Mouse (Mus musculus) CH12.LX (cell line): Measurements from ENCODE around the gene Shq1. TPM values are rescaled to one million over a fixed set of nuclear protein-coding genes. Genes with fewer than 3 reads are reported as not detected.

ENCODE experiments used
- DNase-seq: peaks from one replicate; pipeline ENCODE4 v3.0.0-alpha.2; 2013; ENCODE audit errors: extremely low read depth
- H3K27ac ChIP-seq: 2 replicates; pipeline ENCODE4 v1.5.1; 2012; ENCODE audit warnings: low read depth, mild to moderate bottlenecking, control low read depth, moderate library complexity; ENCODE audit not compliant: insufficient read depth
- H3K27me3 ChIP-seq: replicated peaks from 2 replicates; pipeline ENCODE3; 2012; ENCODE audit warnings: inconsistent platforms
- H3K36me3 ChIP-seq, 2 experiments: replicated peaks in 1 of 2; 2 replicates each; pipeline versions ENCODE3 to v1.6.1; 2012; ENCODE audit warnings: inconsistent platforms in 1 of 2, low read length in 1 of 2, mild to moderate bottlenecking in 1 of 2, mixed read lengths in 1 of 2, moderate library complexity in 1 of 2; ENCODE audit not compliant: control insufficient read depth in 1 of 2, insufficient read depth in 1 of 2
- H3K4me1 ChIP-seq, 2 experiments: 2 replicates each; pipeline ENCODE4 v1.6.1; 2012; ENCODE audit warnings: inconsistent platforms in 1 of 2, moderate library complexity in 1 of 2; ENCODE audit not compliant: insufficient read depth in 2 of 2, control insufficient read depth in 1 of 2
- H3K4me2 ChIP-seq: 2 replicates; pipeline ENCODE4 v1.6.1; 2012; ENCODE audit warnings: low read depth, mild to moderate bottlenecking, control low read depth; ENCODE audit not compliant: poor library complexity, insufficient read depth, severe bottlenecking
- H3K4me3 ChIP-seq, 3 experiments: fragments of 150-350 bp in 1 of 3; sonication (generic) in 1 of 3; replicated peaks in 1 of 3; 2 replicates each; pipeline versions ENCODE3 to v1.5.1; 2011 to 2012; ENCODE audit warnings: low read depth in 2 of 3, low read length in 2 of 3, mild to moderate bottlenecking in 2 of 3, moderate library complexity in 2 of 3, control low read depth in 1 of 3, improper control_type of control experiment in 1 of 3, inconsistent platforms in 1 of 3, mixed read lengths in 1 of 3; ENCODE audit not compliant: poor library complexity in 1 of 3
- H3K79me2 ChIP-seq: replicated peaks from 2 replicates; pipeline ENCODE4 v1.6.1; 2012; ENCODE audit warnings: mild to moderate bottlenecking, moderate library complexity; ENCODE audit not compliant: control insufficient read depth, poor library complexity, insufficient read depth, severe bottlenecking; ENCODE audit errors: extremely low read depth
- H3K9ac ChIP-seq: 2 replicates; pipeline ENCODE4 v1.6.1; 2012; ENCODE audit warnings: low read depth, mild to moderate bottlenecking, control low read depth, moderate library complexity; ENCODE audit not compliant: insufficient read depth
- H3K9me3 ChIP-seq: replicated peaks from 2 replicates; pipeline ENCODE3; 2012; ENCODE audit warnings: low read length, inconsistent platforms, mixed read lengths
- BHLHE40 ChIP-seq: IDR thresholded peaks from 2 replicates; pipeline ENCODE4 v1.6.1; 2011; ENCODE audit warnings: mild to moderate bottlenecking, low read depth, low read length, improper control_type of control experiment
- CHD2 ChIP-seq: IDR thresholded peaks from 2 replicates; pipeline ENCODE4 v1.6.1; 2011; ENCODE audit warnings: low read length, improper control_type of control experiment
- ELF1 ChIP-seq: IDR thresholded peaks from 2 replicates; pipeline ENCODE4 v1.6.1; 2014; ENCODE audit warnings: low read depth, mild to moderate bottlenecking, inconsistent platforms, low read length, improper control_type of control experiment
- ETS1 ChIP-seq: conservative IDR thresholded peaks from 2 replicates; pipeline ENCODE4 v1.6.1; 2012; ENCODE audit warnings: low read depth, mild to moderate bottlenecking, inconsistent platforms, low read length, improper control_type of control experiment, moderate library complexity
- MEF2A ChIP-seq: IDR thresholded peaks from 2 replicates; pipeline ENCODE4 v1.6.1; 2014; ENCODE audit warnings: low read depth, mild to moderate bottlenecking, inconsistent platforms, low read length, improper control_type of control experiment, borderline replicate concordance
- NELFE ChIP-seq: IDR thresholded peaks from 2 replicates; pipeline ENCODE4 v1.6.1; 2011; ENCODE audit warnings: low read depth, low read length, improper control_type of control experiment
- NRF1 ChIP-seq: IDR thresholded peaks from 2 replicates; pipeline ENCODE4 v1.6.1; 2014; ENCODE audit warnings: low read depth, mild to moderate bottlenecking, inconsistent platforms, low read length, improper control_type of control experiment, moderate library complexity
- PAX5 ChIP-seq: IDR thresholded peaks from 2 replicates; pipeline ENCODE4 v1.6.1; 2012; ENCODE audit warnings: low read length, inconsistent platforms, mixed read lengths
- POLR2AphosphoS2 ChIP-seq: IDR thresholded peaks from 2 replicates; pipeline ENCODE4 v1.6.1; 2011; ENCODE audit warnings: low read depth, low read length, improper control_type of control experiment
- RCOR1 ChIP-seq: conservative IDR thresholded peaks from 2 replicates; pipeline ENCODE4 v1.6.1; 2012; ENCODE audit warnings: low read depth, mild to moderate bottlenecking, inconsistent platforms, low read length, improper control_type of control experiment
- TBP ChIP-seq: conservative IDR thresholded peaks from 2 replicates; pipeline ENCODE4 v1.6.1; 2011; ENCODE audit warnings: low read depth, low read length, improper control_type of control experiment
- TCF12 ChIP-seq: IDR thresholded peaks from 2 replicates; pipeline ENCODE4 v1.6.1; 2014; ENCODE audit warnings: low read depth, mild to moderate bottlenecking, inconsistent platforms, low read length, improper control_type of control experiment
- ZMIZ1 ChIP-seq: IDR thresholded peaks from 2 replicates; pipeline ENCODE4 v1.6.1; 2012; ENCODE audit warnings: low read depth, mild to moderate bottlenecking, inconsistent platforms, low read length, improper control_type of control experiment
- dilution Hi-C: fragments of 300-500 bp; cut with MboI; formaldehyde crosslinking; loops from 2 replicates; pipeline ENCODE4 v1.14.3; 2020; ENCODE audit warnings: low sequenced_read_pairs; ENCODE audit not compliant: extremely low pct_unique_long_range_greater_than_20kb, extremely low pct_ligation_motif_present
- in situ Hi-C: fragments of 300-500 bp; cut with MboI; formaldehyde crosslinking; loops from 3 replicates; pipeline ENCODE4 v1.14.3; 2019; ENCODE audit warnings: low sequenced_read_pairs, low pct_ligation_motif_present, low pct_unique_long_range_greater_than_20kb, mixed read lengths
- polyA plus RNA-seq: library from polyadenylated mRNA; unstranded; fragments of >175 nt; gene quantifications from 2 replicates; pipeline ENCODE4 v1.2.1, GENCODE M21; 2012; ENCODE audit warnings: low read depth; ENCODE audit not compliant: insufficient read length
- total RNA-seq, 2 experiments: library from RNA; depleted of rRNA; stranded (reverse); fragments of 300-350 nt in 1 of 2; fragments of >200 nt in 1 of 2; gene quantifications; 2 replicates each; pipeline ENCODE4 v1.2.3; 2012 to 2014

Shq1 gene
- total and polyA plus RNA-seq, 3 experiments = 26.6 to 32.3 (median 32.3) TPM

GRCm38 (mm10) chr6:100527161-100527560, 143.8 kb downstream of the Shq1 start:
- Histone ChIP-seq H3K4me1 (peaks cover 5 to 38% of the 10 kb centered on the region in 2 experiments; a peak in 3 of 4 replicates), H3K27me3 (no peaks in the 10 kb centered on the region), H3K36me3 (no peaks in the 10 kb centered on the region), H3K9me3 (no peaks in the 10 kb centered on the region), H3K79me2 (no peaks in the 10 kb centered on the region), H3K4me2 (no peak overlapping the region), H3K4me3 (no peak overlapping the region), H3K27ac (no peak overlapping the region), H3K9ac (no peak overlapping the region)
- dilution Hi-C loops (no loop called here), in situ Hi-C loops (no loop called here)
- no peak for DNase-seq
- TF ChIP-seq ZMIZ1 (no peak), ELF1 (no peak), TCF12 (no peak), ETS1 (no peak), POLR2AphosphoS2 (no peak)

DNA sequence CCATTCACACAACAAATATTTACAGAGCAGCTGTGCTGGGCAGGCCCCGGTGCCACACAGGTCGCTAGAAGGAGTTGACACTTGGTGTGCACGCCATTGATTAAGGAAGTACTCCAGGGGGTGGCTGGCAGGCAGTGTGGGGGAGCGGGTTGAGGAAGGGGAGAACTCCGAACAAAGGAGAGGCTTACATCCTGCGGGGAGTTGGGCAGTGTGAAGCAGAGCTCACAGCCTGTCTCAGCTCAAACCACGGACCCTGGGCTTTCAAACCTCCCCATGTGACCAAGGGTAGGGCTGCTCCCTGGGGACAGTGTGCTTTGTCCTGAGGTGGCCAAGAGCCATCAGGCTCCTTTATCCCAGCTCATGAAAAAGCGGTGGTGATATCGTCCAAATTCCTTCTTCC, 144.9 kb downstream of the Shq1 start:
- Histone ChIP-seq H3K4me1 (peaks cover 10 to 49% of the 10 kb centered on the region in 2 experiments), H3K79me2 (no peaks in the 10 kb centered on the region), H3K27me3 (no peaks in the 10 kb centered on the region), H3K9me3 (no peaks in the 10 kb centered on the region), H3K4me2 (no peak overlapping the region), H3K4me3 (no peak overlapping the region), H3K9ac (no peak overlapping the region), H3K27ac (no peak overlapping the region), H3K36me3 (no peaks in the 10 kb centered on the region)
- no peak for DNase-seq
- TF ChIP-seq MEF2A (no peak), CHD2 (no peak), TBP (no peak), BHLHE40 (no peak), NELFE (no peak), NRF1 (no peak), ETS1 (no peak), PAX5 (no peak), TCF12 (no peak), RCOR1 (no peak)
- dilution Hi-C loops (no loop called here), in situ Hi-C loops (no loop called here)

- Histone ChIP-seq H3K4me3 (no peak overlapping the region), H3K27me3 (no peaks in the 10 kb centered on the region), H3K4me2 (no peak overlapping the region), H3K79me2 (no peaks in the 10 kb centered on the region)
- DNase-seq = no peak
- in situ Hi-C loops = no loop called here
- dilution Hi-C loops = no loop called here
- no peak for TF ChIP-seq ETS1
- TF ChIP-seq, all 38 proteins: peak for 0
- H3K9ac ChIP-seq = no peak overlapping the region
- H3K4me1 ChIP-seq = peaks cover 15 to 55% of the 10 kb centered on the region in 2 experiments
- no peaks in the 10 kb centered on the region for H3K36me3 ChIP-seq
- no peaks in the 10 kb centered on the region for H3K9me3 ChIP-seq
- no peak overlapping the region for H3K27ac ChIP-seq
Measured at GRCm38 (mm10) chr6:100525496-100525895, 145.5 kb downstream of the Shq1 start.
